Comparison of ENCODE assay signal across 16 mouse cellular contexts in the genomic region with DNA sequence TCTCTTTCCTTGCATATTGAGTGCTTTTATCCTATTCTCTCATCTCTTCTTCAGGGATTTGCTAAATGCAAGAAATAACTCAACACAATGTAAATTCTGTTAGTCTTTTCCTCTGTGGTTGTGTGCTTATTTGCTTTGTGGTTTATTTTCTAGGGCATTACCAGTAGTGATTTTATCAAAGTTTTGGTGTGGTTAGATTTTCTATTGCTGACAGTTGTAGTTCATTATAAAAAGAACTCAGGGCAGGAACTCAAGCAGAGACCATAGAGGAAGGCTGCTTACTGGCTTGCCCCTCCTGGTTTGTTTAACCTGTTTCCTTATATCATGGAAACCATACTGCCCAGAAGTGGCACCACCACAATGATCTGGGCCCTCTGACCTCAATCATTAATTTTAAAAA. TPM values are rescaled to one million over a fixed set of nuclear protein-coding genes. Genes with fewer than 3 reads are reported as not detected.
"Had no signal": no experiment of that assay in that cellular context is flagged by ENCODE, and none has a peak within 500 bp of the region (broad histone marks: within the 10 kb centered on the region; RNA-seq: fewer than 3 reads in every experiment).

No protein-coding gene starts in this region.

- H3K9me3 ChIP-seq: neural tube, embryonic 15.5 days; stomach, embryonic 15.5 days had no signal

- DNase-seq: retina, postnatal 1 day; right cerebral cortex, adult 18-20 months; right cerebral cortex, postnatal 14 days; right cerebral cortex, postnatal 25 days; right cerebral cortex, postnatal 4 days; spleen, adult 18-20 months; thymus, adult 18-20 months; thymus, adult 2 months; thymus, postnatal 14 days; thymus, postnatal 25 days; thymus, postnatal 36 days; thymus, postnatal 4 days had no signal

- H3K4me3 ChIP-seq: neural tube, embryonic 15.5 days; stomach, embryonic 15.5 days had no signal

- H3K9ac ChIP-seq: neural tube, embryonic 15.5 days; stomach, embryonic 15.5 days had no signal

- H3K27ac ChIP-seq: neural tube, embryonic 15.5 days; stomach, embryonic 15.5 days; stomach, postnatal 0 days had no signal

- H3K36me3 ChIP-seq: neural tube, embryonic 15.5 days; stomach, embryonic 15.5 days had no signal

- H3K27me3 ChIP-seq: neural tube, embryonic 15.5 days; stomach, embryonic 15.5 days had no signal

RNA-seq across cellular contexts. Expression of a gene that starts 25.9 kb away (rescaled TPM):
- total RNA-seq: neutrophil, adult 5-6 weeks had no signal
- polyA plus RNA-seq: stomach, postnatal 0 days had no signal
